Mouse (Mus musculus): ENCODE data around the gene Gpn3. TPM values are rescaled to one million over a fixed set of nuclear protein-coding genes. Genes with fewer than 3 reads are reported as not detected.
A peak's percentile ranks its signal among the peaks of the same experiment; 100 is the strongest.

Gene Gpn3
- polyA plus RNA-seq, 1 experiment, result 26.4 TPM

DNA sequence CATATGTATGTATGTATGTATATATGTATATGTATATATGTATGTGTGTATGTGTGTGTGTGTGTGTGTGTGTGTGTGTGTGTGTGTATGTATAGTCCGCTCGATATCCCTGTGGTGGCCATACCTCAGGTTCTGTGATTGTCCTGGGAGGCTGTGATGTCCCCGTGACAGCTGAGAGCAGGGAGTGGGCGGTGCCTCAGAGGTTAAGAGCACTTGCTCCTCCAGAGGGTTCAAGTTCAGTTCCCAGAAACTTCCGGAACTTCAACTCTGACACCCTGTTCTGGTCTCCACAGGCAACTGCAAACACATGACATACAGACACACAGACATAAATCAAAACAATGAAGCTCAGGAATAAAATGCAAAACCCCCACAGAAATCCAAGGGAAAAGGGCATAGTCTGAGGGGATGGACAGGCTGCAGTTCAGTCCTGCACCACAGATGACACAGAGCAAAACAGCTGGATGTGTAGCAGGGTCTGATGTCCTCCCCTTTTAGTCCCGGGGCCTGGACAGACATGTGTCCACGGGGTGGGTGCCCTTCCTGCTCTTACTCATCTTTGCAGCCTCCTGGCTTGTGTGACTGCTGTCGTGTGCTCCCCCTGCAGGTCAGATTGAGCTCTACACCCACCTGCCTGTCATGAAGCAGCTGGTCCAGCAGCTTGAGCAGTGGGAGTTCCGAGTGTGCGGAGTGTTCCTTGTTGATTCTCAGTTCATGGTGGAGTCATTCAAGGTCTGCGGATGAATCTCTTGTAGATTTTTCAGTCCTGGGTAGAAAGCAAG lies 7.9 kb downstream of the Gpn3 start:
- peaks cover 66% of the 10 kb centered on the region for H3K36me3 ChIP-seq (replicated peaks; ENCODE audit: low read length)
- H3K4me3 ChIP-seq (replicated peaks), result peak overlapping the region; percentile 62
- H3K9me3 ChIP-seq, result no peaks in the 10 kb centered on the region

DNA sequence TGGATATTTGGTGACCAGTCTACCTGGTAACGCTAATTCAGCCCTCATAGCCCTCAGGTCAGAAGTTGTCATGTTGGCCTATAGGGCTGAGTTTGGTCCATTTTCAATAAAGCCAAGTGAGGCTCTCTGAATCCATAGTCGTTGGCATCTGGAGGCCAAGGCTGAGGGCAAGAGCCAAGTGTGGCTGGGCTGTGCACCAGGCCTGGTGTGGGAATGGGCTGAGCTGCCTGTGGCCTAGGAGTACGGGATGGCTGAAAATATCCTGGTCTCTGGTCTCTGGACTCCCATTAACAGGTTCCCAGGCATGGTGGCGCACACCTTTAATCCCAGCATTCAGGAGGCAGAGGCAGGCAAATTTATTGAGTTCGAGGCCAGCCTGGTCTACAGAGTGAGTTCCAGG lies 18.3 kb downstream of the Gpn3 start:
- peaks cover 29% of the 10 kb centered on the region for H3K4me1 ChIP-seq
- peaks cover 25% of the 10 kb centered on the region for H3K36me3 ChIP-seq (replicated peaks; ENCODE audit: low read length)
- H3K9me3 ChIP-seq, result no peaks in the 10 kb centered on the region
- no peak for TF ChIP-seq FLI1 (IDR thresholded peaks at IDR 0.05; ENCODE audit: low read length)
- TF ChIP-seq GATA1 (IDR thresholded peaks at IDR 0.05; ENCODE audit: borderline replicate concordance, low read length), result no peak
- no peak overlapping the region for H3K4me3 ChIP-seq (replicated peaks)
- H3K27me3 ChIP-seq (replicated peaks), result no peaks in the 10 kb centered on the region

More for the DNA sequence above, 7.9 kb downstream of the Gpn3 start:
- Histone ChIP-seq H3K27me3 (replicated peaks) (no peaks in the 10 kb centered on the region), H3K4me1 (peaks cover 24% of the 10 kb centered on the region)
- TF ChIP-seq GATA1 (IDR thresholded peaks at IDR 0.05; ENCODE audit: borderline replicate concordance, low read length) (no peak), FLI1 (IDR thresholded peaks at IDR 0.05; ENCODE audit: low read length) (no peak)

- peaks cover 35% of the 10 kb centered on the region for H3K4me1 ChIP-seq
- peaks cover 28% of the 10 kb centered on the region for H3K36me3 ChIP-seq (replicated peaks; ENCODE audit: low read length)
- no peaks in the 10 kb centered on the region for H3K27me3 ChIP-seq (replicated peaks)
- no peak overlapping the region for H3K4me3 ChIP-seq (replicated peaks)
- TF ChIP-seq GATA1 (IDR thresholded peaks at IDR 0.05; ENCODE audit: borderline replicate concordance, low read length), result no peak
- TF ChIP-seq FLI1 (IDR thresholded peaks at IDR 0.05; ENCODE audit: low read length), result no peak
- no peaks in the 10 kb centered on the region for H3K9me3 ChIP-seq
These were observed 19.0 kb downstream of the Gpn3 start for GRCm38 (mm10) chr5:122390671-122391070.

- no peak for TF ChIP-seq GATA1 (IDR thresholded peaks at IDR 0.05; ENCODE audit: borderline replicate concordance, low read length)
- TF ChIP-seq FLI1 (IDR thresholded peaks at IDR 0.05; ENCODE audit: low read length), result no peak
- no peaks in the 10 kb centered on the region for H3K27me3 ChIP-seq (replicated peaks)
- peaks cover 28% of the 10 kb centered on the region for H3K36me3 ChIP-seq (replicated peaks; ENCODE audit: low read length)
- H3K9me3 ChIP-seq, result no peaks in the 10 kb centered on the region
- H3K4me1 ChIP-seq, result peaks cover 41% of the 10 kb centered on the region
- peak overlapping the region; percentile 95 for H3K4me3 ChIP-seq (replicated peaks)
These were observed 19.6 kb downstream of the Gpn3 start for GRCm38 (mm10) chr5:122391178-122391785.

DNA sequence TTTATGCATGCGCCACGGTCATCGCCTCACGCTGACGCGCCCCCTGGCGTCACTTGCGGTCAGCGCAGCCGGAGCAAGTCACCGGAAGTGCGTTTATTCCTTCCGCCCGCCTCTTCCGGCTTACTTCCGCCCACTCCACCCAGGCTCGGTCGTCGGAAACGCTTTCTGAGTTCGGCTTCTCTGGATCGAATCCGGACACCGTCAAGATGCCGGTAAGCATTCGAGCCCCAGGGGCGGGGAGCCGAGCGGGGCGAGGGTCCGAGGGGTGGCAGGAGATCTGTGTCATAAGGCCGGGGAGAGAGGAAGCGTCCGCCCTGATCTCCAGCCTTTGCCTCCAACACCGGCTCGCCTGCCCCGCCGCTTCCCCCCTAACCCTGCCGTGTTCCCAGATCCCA lies 20.1 kb downstream of the Gpn3 start, which contains the start of gene Arpc3:
Gene Arpc3, plus strand, starts transcription at position 93 of the 395 bp plus-strand sequence.
- Histone ChIP-seq H3K9me3 (no peaks in the 10 kb centered on the region), H3K36me3 (replicated peaks; ENCODE audit: low read length) (peaks cover 31% of the 10 kb centered on the region), H3K4me1 (peaks cover 46% of the 10 kb centered on the region), H3K4me3 (replicated peaks) (peak within 1 kb of the TSS; percentile 95), H3K27me3 (replicated peaks) (no peaks in the 10 kb centered on the region)
- TF ChIP-seq GATA1 (IDR thresholded peaks at IDR 0.05; ENCODE audit: borderline replicate concordance, low read length) (no peak), FLI1 (IDR thresholded peaks at IDR 0.05; ENCODE audit: low read length) (peak; percentile 97)

GRCm38 (mm10) chr5:122392227-122393004 lies 20.7 kb downstream of the Gpn3 start:
- Histone ChIP-seq H3K36me3 (replicated peaks; ENCODE audit: low read length) (peaks cover 38% of the 10 kb centered on the region), H3K9me3 (no peaks in the 10 kb centered on the region), H3K27me3 (replicated peaks) (no peaks in the 10 kb centered on the region), H3K4me1 (peaks cover 52% of the 10 kb centered on the region), H3K4me3 (replicated peaks) (peak overlapping the region; percentile 95)
- no peak for TF ChIP-seq GATA1 (IDR thresholded peaks at IDR 0.05; ENCODE audit: borderline replicate concordance, low read length)
- TF ChIP-seq FLI1 (IDR thresholded peaks at IDR 0.05; ENCODE audit: low read length), result no peak

GRCm38 (mm10) chr5:122393887-122394286 lies 22.2 kb downstream of the Gpn3 start:
- H3K27me3 ChIP-seq (replicated peaks), result no peaks in the 10 kb centered on the region
- TF ChIP-seq GATA1 (IDR thresholded peaks at IDR 0.05; ENCODE audit: borderline replicate concordance, low read length) (no peak), FLI1 (IDR thresholded peaks at IDR 0.05; ENCODE audit: low read length) (no peak)
- H3K4me1 ChIP-seq, result peaks cover 67% of the 10 kb centered on the region
- peaks cover 52% of the 10 kb centered on the region for H3K36me3 ChIP-seq (replicated peaks; ENCODE audit: low read length)
- H3K9me3 ChIP-seq, result no peaks in the 10 kb centered on the region
- no peak overlapping the region for H3K4me3 ChIP-seq (replicated peaks)

DNA sequence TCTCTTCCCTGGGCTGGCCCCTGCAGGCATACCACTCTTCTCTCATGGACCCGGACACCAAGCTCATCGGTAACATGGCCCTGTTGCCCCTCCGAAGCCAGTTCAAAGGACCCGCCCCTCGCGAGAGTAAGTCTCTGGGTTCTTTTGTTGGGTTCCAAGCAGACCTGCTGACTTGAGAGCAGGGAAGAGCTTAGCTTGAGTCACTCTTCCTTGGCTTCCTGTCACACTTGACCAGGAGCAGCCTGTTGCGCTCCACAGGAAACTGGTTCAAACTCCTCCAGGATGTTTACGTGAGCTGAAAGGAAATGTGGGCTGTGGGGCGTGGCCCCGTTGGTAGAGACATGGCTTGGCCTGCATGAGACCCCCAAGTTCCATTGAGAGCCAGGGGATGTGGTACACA lies 25.1 kb downstream of the Gpn3 start:
- Histone ChIP-seq H3K9me3 (no peaks in the 10 kb centered on the region), H3K27me3 (replicated peaks) (no peaks in the 10 kb centered on the region), H3K4me3 (replicated peaks) (peak overlapping the region; percentile 85), H3K4me1 (peaks cover 90% of the 10 kb centered on the region), H3K36me3 (replicated peaks; ENCODE audit: low read length) (peaks cover 70% of the 10 kb centered on the region)
- TF ChIP-seq GATA1 (IDR thresholded peaks at IDR 0.05; ENCODE audit: borderline replicate concordance, low read length) (no peak), FLI1 (IDR thresholded peaks at IDR 0.05; ENCODE audit: low read length) (no peak)

DNA sequence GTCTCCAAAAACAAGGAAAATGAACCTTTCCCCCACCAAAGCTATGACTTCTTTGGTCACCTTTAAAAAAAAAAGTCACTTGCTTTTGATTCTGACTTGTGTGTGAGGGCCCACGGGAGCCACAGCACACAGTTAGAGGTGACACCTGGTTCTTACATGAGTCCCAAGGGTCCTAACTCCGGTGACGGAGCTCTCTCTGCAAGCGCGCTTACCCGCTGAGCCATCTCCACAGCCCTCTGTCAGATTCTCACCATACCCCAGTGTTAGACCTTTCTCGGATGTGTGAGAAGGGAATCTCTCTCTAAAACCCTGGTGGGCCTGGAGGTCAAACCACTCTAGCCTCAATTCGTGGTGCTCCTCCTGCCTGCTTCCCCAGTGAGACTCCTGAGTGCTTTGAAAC lies 25.8 kb downstream of the Gpn3 start:
- Histone ChIP-seq H3K36me3 (replicated peaks; ENCODE audit: low read length) (peaks cover 77% of the 10 kb centered on the region), H3K27me3 (replicated peaks) (no peaks in the 10 kb centered on the region), H3K4me3 (replicated peaks) (no peak overlapping the region), H3K4me1 (peaks cover 90% of the 10 kb centered on the region), H3K9me3 (no peaks in the 10 kb centered on the region)
- TF ChIP-seq GATA1 (IDR thresholded peaks at IDR 0.05; ENCODE audit: borderline replicate concordance, low read length), result no peak
- TF ChIP-seq FLI1 (IDR thresholded peaks at IDR 0.05; ENCODE audit: low read length), result no peak

All from megakaryocyte, embryonic 14.5 days (primary cell).